Mouse (Mus musculus): ENCODE measurements around the gene Prkch.

GRCm38 (mm10) chr12:73722060-73722459 lies 137.5 kb downstream of the Prkch start:
- no peak for TF ChIP-seq EP300 (optimal IDR thresholded peaks at IDR 0.05)
- no peak for TF ChIP-seq CTCF (IDR thresholded peaks at IDR 0.05; ENCODE audit: low read depth)

All from stomach, postnatal 0 days (tissue).